Mouse (Mus musculus) intestine, embryonic 14.5 days (tissue): ENCODE measurements around the gene Capzb. TPM values are rescaled to one million over a fixed set of nuclear protein-coding genes. Genes with fewer than 3 reads are reported as not detected.

Experiments
- ATAC-seq: fragments of 200-750 bp; cut with Nextera tagmentation; replicated peaks from 2 replicates; pipeline ENCODE4 v1.8.0; 2017; ENCODE audit warnings: low read depth, moderate number of reproducible peaks, moderate TSS enrichment, moderate library complexity; ENCODE audit not compliant: low FRiP score, low TSS enrichment
- DNase-seq: peaks from one replicate; pipeline ENCODE4 v3.0.0-alpha.2; 2018; ENCODE audit warnings: low spot score
- H3K27ac ChIP-seq: fragments of 300-500 bp; sonication (generic); 2 replicates; pipeline ENCODE4 v1.5.1; 2014; ENCODE audit warnings: low read depth, mild to moderate bottlenecking, control low read depth
- H3K27me3 ChIP-seq: fragments of 300-500 bp; sonication (generic); replicated peaks from 2 replicates; pipeline ENCODE4 v1.6.1; 2014; ENCODE audit warnings: low read length, control low read depth; ENCODE audit not compliant: control insufficient read depth, insufficient read depth
- H3K36me3 ChIP-seq: fragments of 300-500 bp; sonication (generic); 2 replicates; pipeline ENCODE4 v1.6.1; 2014; ENCODE audit warnings: low read length, control low read depth; ENCODE audit not compliant: control insufficient read depth, insufficient read depth
- H3K4me1 ChIP-seq: fragments of 300-500 bp; sonication (generic); replicated peaks from 2 replicates; pipeline ENCODE4 v1.6.1; 2014; ENCODE audit warnings: low read length, control low read depth, mixed read lengths; ENCODE audit not compliant: control insufficient read depth, insufficient read depth
- H3K4me2 ChIP-seq: fragments of 300-500 bp; sonication (generic); 2 replicates; pipeline ENCODE4 v1.6.1; 2014; ENCODE audit warnings: low read length
- H3K4me3 ChIP-seq: fragments of 300-500 bp; sonication (generic); 2 replicates; pipeline ENCODE4 v1.5.1; 2014; ENCODE audit warnings: low read depth, low read length, control low read depth, mixed read lengths
- H3K9ac ChIP-seq: fragments of 300-500 bp; sonication (generic); 2 replicates; pipeline ENCODE4 v1.6.1; 2014; ENCODE audit warnings: mild to moderate bottlenecking, low read length
- H3K9me3 ChIP-seq: fragments of 300-500 bp; sonication (generic); 2 replicates; pipeline ENCODE4 v1.6.1; 2016; ENCODE audit warnings: low read length, control low read depth; ENCODE audit not compliant: control insufficient read depth
- WGBS: fragments of 180-500 bp; shearing (Covaris S2); extraction: QIAGEN DNeasy Blood & Tissue Kit; methylation state at CpG from one replicate; pipeline ENCODE4 v1.1.7; 2014; 5-methylcytosine and 5-hydroxymethylcytosine counted together
- polyA plus RNA-seq: library from polyadenylated mRNA; unstranded; fragments of >200 nt; fragmentation: Nextera tagmentation; extraction: Ambion mirVana; gene quantifications from 2 replicates; pipeline ENCODE4 v1.2.1, GENCODE M21; 2014

Capzb gene
- polyA plus RNA-seq, 1 experiment from 2014 or later: 313 TPM

- ATAC-seq (no peak), DNase-seq (no peak)
- Histone ChIP-seq H3K9me3 (no peaks in the 10 kb centered on the region), H3K27ac (no peak overlapping the region), H3K4me3 (no peak overlapping the region), H3K9ac (no peak overlapping the region), H3K4me1 (peaks cover 8% of the 10 kb centered on the region; the same call in 1 of the 2 replicates), H3K4me2 (no peak overlapping the region), H3K27me3 (no peaks in the 10 kb centered on the region), H3K36me3 (no peaks in the 10 kb centered on the region)
- WGBS: 80% methylated on average over 11 of the region's 11 CpGs
Measured at GRCm38 (mm10) chr4:139187930-139188329, 4.8 kb upstream of the Capzb start.

GRCm38 (mm10) chr4:139191605-139192498 lies 847 bp upstream of the Capzb start:
- peak; percentile 88 for ATAC-seq

GRCm38 (mm10) chr4:139193176-139194093 lies 736 bp downstream of the Capzb start:
- Histone ChIP-seq H3K4me1 (peaks cover 53% of the 10 kb centered on the region), H3K4me3 (peak overlapping the region; percentile 99), H3K36me3 (peaks cover 13% of the 10 kb centered on the region; the same call in 1 of the 2 replicates), H3K9me3 (no peaks in the 10 kb centered on the region), H3K27ac (peak overlapping the region; percentile 85), H3K9ac (peak overlapping the region; percentile 88), H3K27me3 (no peaks in the 10 kb centered on the region), H3K4me2 (peak overlapping the region; percentile 97)
- peak; percentile 21; the same call in 1 of the 2 replicates for ATAC-seq
- DNase-seq: peak; percentile 71
- 3% methylated on average over 35 of the region's 35 CpGs for WGBS

More at GRCm38 (mm10) chr4:139191605-139192498, 847 bp upstream of the Capzb start:
- no peaks in the 10 kb centered on the region for H3K27me3 ChIP-seq
- H3K4me3 ChIP-seq: peak overlapping the region; percentile 99
- H3K9me3 ChIP-seq: no peaks in the 10 kb centered on the region
- WGBS: 14% methylated on average over 19 of the region's 19 CpGs
- peak overlapping the region; percentile 72 for H3K4me2 ChIP-seq
- no peak for DNase-seq
- peak overlapping the region; percentile 49 for H3K9ac ChIP-seq
- peaks cover 13% of the 10 kb centered on the region; the same call in 1 of the 2 replicates for H3K36me3 ChIP-seq
- H3K4me1 ChIP-seq: peaks cover 41% of the 10 kb centered on the region
- peak overlapping the region; percentile 81 for H3K27ac ChIP-seq

GRCm38 (mm10) chr4:139195101-139195500 lies 2.4 kb downstream of the Capzb start:
- H3K9me3 ChIP-seq: no peaks in the 10 kb centered on the region
- no peak for ATAC-seq
- peaks cover 17% of the 10 kb centered on the region; the same call in 1 of the 2 replicates for H3K36me3 ChIP-seq
- peak overlapping the region; percentile 97; the same call in 1 of the 2 replicates for H3K4me2 ChIP-seq
- 75% methylated on average over 5 of the region's 5 CpGs for WGBS
- DNase-seq: no peak
- no peak overlapping the region for H3K9ac ChIP-seq
- H3K27ac ChIP-seq: no peak overlapping the region
- no peak overlapping the region for H3K4me3 ChIP-seq
- H3K27me3 ChIP-seq: no peaks in the 10 kb centered on the region
- peaks cover 53% of the 10 kb centered on the region for H3K4me1 ChIP-seq

GRCm38 (mm10) chr4:139196464-139196863 lies 3.8 kb downstream of the Capzb start:
- Histone ChIP-seq H3K9me3 (no peaks in the 10 kb centered on the region), H3K36me3 (peaks cover 25% of the 10 kb centered on the region; the same call in 1 of the 2 replicates), H3K27me3 (no peaks in the 10 kb centered on the region), H3K9ac (no peak overlapping the region), H3K4me3 (no peak overlapping the region), H3K27ac (no peak overlapping the region), H3K4me1 (peaks cover 52% of the 10 kb centered on the region), H3K4me2 (no peak overlapping the region)
- DNase-seq: no peak
- ATAC-seq: no peak
- WGBS: 74% methylated on average over 6 of the region's 6 CpGs

GRCm38 (mm10) chr4:139196949-139197348 lies 4.2 kb downstream of the Capzb start:
- Histone ChIP-seq H3K27me3 (no peaks in the 10 kb centered on the region), H3K27ac (no peak overlapping the region), H3K9ac (no peak overlapping the region), H3K4me2 (no peak overlapping the region), H3K36me3 (peaks cover 25% of the 10 kb centered on the region; the same call in 1 of the 2 replicates), H3K9me3 (no peaks in the 10 kb centered on the region), H3K4me3 (no peak overlapping the region), H3K4me1 (peaks cover 47% of the 10 kb centered on the region)
- ATAC-seq: no peak
- DNase-seq: no peak
- 69% methylated on average over 6 of the region's 6 CpGs for WGBS

GRCm38 (mm10) chr4:139197453-139197852 lies 4.8 kb downstream of the Capzb start:
- no peak overlapping the region for H3K9ac ChIP-seq
- H3K4me3 ChIP-seq: no peak overlapping the region
- H3K27me3 ChIP-seq: no peaks in the 10 kb centered on the region
- no peaks in the 10 kb centered on the region for H3K9me3 ChIP-seq
- H3K4me1 ChIP-seq: peaks cover 45% of the 10 kb centered on the region
- H3K36me3 ChIP-seq: peaks cover 28% of the 10 kb centered on the region; the same call in 1 of the 2 replicates
- H3K27ac ChIP-seq: no peak overlapping the region
- no peak overlapping the region for H3K4me2 ChIP-seq
- 69% methylated on average over 5 of the region's 5 CpGs for WGBS
- no peak for ATAC-seq
- DNase-seq: no peak

- H3K9ac ChIP-seq: no peak overlapping the region
- 0 out of 2 replicates have a peak, but pooled peaks have one; percentile 25 for ATAC-seq
- peaks cover 29% of the 10 kb centered on the region; the same call in 1 of the 2 replicates for H3K36me3 ChIP-seq
- 53% methylated on average over 9 of the region's 9 CpGs for WGBS
- DNase-seq: no peak
- H3K4me2 ChIP-seq: no peak overlapping the region
- no peak overlapping the region for H3K4me3 ChIP-seq
- no peaks in the 10 kb centered on the region for H3K9me3 ChIP-seq
- H3K27ac ChIP-seq: peak overlapping the region; percentile 29
- no peaks in the 10 kb centered on the region for H3K27me3 ChIP-seq
- H3K4me1 ChIP-seq: peaks cover 51% of the 10 kb centered on the region
Measured at GRCm38 (mm10) chr4:139198004-139198689, 5.4 kb downstream of the Capzb start.
